Mouse (Mus musculus) c-Kit-positive CD71-negative TER-119-negative erythroid progenitor cells, embryonic 14.5 days (primary cell): Measurements from ENCODE around the gene Ttc7b.

Experiments used
- DNase-seq: peaks from one replicate; pipeline ENCODE4 v3.0.0-alpha.2; 2013; ENCODE audit warnings: low read depth

Gene Ttc7b

GRCm38 (mm10) chr12:100300446-100300845, 220.2 kb downstream of the Ttc7b start:
- DNase-seq, result no peak

DNA sequence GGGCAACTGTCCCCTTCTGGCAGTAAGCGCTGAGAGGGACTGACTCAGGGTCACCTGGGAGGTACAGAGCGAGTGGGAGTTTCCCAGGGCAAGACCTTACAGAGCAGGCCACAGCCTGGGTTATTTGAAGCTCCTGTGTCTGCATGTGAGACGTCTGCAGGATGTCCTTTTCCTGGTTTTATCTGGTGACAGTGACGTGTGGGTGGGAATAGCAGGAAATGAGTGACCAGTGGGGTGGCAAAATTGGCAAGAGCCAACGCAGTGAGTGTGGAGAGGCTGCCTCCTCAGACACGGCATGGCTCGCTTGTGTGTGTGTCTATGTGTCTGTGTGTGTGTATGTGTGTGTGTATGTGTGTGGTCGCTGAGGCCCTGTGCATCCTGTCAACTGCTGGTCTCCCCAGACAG, 221.3 kb downstream of the Ttc7b start:
- DNase-seq, result no peak

GRCm38 (mm10) chr12:100298788-100299187, 221.8 kb downstream of the Ttc7b start:
- no peak for DNase-seq

- no peak for DNase-seq
These were observed 222.7 kb downstream of the Ttc7b start for GRCm38 (mm10) chr12:100297961-100298360.

DNA sequence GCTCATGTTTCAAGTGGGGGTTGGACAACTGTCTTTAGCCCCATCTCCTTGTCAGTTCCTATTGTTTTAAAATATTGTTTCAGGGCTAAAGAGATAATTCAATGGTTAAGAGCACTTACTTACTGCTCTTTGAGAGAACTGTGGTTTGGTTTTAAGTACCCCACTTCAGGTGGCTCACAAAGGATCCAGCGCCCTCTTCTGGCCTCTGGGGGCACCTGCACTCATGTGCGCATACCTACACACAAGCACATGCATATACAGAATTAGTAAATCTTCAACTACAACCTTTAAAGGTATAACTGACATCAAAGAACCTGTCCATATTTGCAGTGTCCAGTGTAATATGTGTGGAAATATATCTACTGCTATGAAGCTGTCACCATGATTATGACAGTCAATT, 226.2 kb downstream of the Ttc7b start:
- no peak for DNase-seq

DNA sequence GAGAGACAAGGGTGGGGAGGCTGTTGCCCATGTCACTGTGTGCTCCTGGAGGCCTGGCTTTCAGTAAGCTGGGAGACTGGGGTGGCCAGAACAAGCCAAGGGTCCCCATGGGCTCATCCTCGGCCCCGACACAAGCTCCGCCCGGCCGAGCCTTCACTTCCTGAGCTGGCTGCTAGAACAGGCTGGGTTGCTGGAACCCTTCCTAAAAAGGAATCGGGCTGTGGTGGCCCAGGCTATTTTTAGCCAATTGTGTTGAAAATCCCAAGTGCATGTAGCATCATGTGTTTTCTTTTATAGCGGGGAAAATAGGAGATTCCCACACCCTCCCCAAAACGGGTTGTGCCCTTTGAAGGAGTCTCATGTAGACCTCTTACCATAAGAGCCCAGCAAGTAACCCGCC, 226.7 kb downstream of the Ttc7b start:
- DNase-seq, result no peak

DNA sequence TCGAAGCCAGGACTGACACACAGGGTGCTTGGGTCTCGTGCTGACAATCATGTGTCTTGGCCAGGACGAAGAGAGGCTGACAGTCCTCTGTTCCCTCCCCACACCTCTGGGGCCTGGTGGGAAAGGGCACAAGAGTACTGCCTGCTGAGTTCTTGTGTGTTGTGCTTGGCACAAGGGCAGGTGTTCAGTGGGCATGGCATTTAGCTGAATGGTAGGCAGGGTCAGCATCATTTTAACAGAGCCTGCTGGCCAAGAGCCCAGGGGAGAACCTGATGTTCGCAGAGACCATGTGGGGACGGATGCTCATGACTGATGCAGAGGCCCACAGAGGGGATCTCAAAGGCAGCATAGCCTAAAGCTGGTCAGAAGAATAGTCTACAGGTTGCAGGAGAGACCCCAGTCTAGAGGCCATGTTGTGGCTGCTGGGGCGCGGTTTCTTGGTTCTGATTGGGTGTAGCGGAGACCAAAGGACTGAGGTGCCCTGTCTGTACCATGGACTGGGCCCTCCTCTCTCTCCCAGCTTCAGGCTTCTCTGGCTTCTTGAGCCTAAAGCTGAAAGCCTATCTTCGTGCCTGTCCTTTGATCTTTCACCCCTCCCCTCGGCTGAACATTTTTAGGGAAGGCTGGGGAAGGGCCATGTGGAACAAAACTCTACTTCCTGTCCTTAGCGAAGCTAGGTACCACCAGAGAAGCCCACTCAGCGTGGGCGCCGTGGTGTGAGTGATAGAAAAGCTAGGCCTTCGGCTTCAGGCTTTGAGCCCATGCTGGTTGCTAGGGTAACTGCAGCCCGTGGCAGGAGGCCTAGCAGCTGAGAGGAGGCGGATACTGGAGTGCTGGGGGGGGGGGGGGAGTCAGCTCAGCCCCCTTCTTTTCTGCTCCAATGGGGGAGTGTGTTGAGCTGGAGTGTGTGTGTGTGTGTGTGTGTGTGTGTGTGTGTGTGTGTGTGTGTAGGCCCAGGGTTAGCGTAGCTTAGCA, 229.6 kb downstream of the Ttc7b start:
- no peak for DNase-seq

- no peak for DNase-seq
These were observed 230.5 kb downstream of the Ttc7b start for GRCm38 (mm10) chr12:100290178-100290531.

DNA sequence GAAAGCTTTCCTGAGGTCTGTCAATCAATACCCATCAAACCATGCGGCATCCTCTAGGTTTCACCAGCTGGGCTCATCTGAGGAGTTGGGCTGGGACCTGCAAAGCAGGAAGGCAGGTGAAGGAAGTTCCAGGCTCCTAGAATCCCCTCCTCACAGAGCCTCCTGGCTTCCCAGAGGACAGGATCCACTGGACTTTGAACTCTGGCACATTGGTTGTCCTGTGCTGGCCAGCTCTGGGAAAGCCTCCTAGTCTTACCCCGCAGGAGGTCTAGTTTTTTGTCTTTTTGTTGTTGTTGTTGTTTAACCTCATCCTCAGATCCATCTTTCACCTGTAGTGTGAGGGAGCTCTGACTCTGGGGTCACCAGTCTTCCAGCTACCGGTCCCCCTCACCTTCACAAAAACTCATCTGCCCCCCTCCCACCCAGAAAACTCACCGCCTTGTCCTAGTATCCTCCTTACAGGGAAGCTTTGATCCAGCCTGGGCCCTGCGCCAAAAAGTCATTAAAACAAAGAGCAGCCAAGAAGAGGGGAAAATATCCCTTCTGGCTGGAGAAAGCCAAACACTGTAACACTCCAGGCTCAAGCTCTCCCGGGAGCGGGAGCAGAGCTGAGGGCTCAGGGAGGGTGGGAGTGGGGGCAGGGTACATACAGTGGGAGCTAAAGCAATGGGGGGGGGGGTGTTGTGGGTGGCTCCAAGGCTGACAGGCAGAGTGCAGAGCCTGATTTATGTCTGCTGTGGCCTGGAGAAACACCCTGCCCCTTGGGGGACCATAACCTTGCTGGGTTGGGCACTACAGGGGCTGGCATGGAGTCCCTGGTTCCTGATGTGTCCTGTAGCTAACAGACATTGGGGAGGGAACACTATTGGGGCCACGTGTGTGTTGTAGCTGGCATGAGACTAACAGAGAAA, 231.1 kb downstream of the Ttc7b start:
- DNase-seq, result no peak

DNA sequence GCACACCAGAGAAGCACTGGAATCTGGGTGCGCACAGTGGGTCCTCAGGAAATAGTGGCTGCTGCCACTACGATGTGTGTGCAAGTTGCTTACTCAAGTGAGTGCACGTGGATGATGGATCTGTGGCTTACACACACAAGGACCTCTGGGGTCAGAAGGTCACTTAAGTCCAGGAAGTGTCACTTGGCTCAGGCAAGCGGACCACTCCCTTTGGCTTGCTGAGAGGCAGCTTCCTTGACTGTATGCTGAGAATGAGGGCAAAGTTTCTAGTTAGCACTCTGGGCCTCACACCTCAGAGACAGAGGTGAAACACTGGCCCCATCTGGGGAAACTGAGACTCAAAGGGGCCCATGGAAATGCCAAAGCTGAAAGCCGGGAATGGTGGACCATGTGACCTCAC, 232.6 kb downstream of the Ttc7b start:
- no peak for DNase-seq

DNA sequence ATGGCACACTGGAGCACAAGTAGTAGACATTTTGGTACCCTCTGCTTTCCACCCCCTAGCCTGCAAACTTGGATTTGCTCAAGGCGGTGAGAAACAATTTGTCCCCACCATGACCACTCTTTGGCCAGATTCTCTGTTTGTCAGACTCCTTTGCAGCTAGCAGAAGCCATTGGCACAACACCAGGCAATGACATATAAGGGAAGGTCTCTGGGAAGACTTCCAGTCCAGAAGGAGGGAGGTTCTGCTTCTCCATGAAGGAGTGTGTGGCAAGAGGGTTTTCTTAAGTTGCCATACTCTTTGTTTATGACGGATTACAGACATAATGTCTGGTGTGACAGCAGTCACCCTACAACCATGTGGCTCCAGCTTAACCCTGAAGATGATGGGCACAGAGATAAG, 233.1 kb downstream of the Ttc7b start:
- DNase-seq, result no peak

DNA sequence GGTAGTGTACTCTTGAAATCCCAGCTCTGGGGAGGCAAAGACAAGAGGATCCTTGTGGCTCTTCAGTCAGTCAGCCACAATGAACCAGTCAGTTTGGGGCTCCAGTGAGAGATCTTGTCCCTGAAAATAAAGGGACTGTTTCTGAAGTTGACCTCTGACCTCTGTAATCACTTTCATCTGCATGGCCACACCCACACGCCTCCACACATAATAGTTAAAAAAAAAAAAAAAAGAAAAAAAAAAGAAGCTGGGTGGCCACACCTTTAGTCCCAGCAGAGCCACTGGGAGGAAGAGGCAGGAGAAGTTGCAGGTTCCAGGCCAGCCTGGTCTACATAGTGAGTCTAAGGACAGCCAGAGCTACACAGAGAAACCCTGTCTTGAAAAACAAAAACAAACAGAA, 237.3 kb downstream of the Ttc7b start:
- no peak for DNase-seq

GRCm38 (mm10) chr12:100282025-100282885, 238.4 kb downstream of the Ttc7b start:
- no peak for DNase-seq

DNA sequence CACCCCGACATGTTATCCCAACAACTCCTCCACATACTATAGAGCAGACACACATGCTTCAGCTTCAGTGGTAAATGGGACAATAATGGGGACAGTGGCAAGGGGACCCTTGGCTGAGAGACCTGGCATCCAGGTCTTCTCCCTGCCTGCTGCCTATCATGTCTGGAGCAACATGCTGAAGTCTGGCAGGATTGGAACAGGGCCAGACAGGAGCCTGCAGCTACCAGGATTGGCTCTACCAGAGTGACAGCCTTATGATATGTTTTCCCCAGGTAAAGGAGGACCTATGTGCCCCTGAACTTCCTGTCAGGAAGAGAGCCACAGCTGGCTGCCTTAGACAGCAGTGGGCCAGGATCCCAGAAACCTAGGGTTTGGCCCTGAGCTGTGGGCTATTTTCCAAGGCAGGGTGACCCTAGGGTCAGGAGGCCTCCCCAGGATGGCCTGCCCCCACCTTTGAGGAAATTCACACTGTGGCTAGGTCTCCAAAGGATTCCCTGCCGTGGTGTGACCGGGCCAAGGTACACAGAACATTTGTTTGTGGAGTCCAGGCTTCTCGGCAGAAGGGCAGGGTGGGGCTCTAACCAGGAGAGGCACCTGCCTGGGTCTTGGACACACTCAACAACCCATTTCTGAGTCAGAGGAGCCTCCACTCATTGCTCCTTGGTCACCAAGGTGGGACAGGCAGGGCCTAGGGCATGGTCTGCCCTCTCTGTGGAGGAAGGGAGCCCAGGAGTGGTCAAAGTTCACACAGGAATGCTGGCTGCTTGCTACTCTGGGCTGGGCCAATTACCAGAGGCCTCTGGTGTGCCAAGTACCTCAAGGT, 239.4 kb downstream of the Ttc7b start:
- no peak for DNase-seq

- DNase-seq, result no peak
These were observed 240.7 kb downstream of the Ttc7b start for GRCm38 (mm10) chr12:100279898-100280297.

- DNase-seq, result no peak
These were observed 242.3 kb downstream of the Ttc7b start for GRCm38 (mm10) chr12:100278358-100278757.

DNA sequence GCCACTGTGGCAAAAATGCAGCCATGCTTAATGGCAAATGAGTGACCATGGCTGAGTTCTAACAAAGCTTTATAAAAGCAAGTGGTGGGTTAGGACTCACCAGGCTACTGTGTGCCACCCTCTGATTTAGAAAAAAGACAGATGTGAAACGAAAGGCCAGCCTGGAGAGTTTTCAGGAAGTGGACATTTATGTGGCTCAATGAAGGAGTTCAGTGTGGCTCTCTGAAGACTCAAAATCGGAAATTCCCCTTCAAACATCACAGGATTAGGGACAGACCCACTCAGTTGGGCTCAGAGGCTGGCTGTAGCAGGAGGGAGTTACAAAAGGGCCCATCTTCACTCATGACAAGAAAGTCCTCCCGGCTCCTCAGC, 243.1 kb downstream of the Ttc7b start:
- no peak for DNase-seq

DNA sequence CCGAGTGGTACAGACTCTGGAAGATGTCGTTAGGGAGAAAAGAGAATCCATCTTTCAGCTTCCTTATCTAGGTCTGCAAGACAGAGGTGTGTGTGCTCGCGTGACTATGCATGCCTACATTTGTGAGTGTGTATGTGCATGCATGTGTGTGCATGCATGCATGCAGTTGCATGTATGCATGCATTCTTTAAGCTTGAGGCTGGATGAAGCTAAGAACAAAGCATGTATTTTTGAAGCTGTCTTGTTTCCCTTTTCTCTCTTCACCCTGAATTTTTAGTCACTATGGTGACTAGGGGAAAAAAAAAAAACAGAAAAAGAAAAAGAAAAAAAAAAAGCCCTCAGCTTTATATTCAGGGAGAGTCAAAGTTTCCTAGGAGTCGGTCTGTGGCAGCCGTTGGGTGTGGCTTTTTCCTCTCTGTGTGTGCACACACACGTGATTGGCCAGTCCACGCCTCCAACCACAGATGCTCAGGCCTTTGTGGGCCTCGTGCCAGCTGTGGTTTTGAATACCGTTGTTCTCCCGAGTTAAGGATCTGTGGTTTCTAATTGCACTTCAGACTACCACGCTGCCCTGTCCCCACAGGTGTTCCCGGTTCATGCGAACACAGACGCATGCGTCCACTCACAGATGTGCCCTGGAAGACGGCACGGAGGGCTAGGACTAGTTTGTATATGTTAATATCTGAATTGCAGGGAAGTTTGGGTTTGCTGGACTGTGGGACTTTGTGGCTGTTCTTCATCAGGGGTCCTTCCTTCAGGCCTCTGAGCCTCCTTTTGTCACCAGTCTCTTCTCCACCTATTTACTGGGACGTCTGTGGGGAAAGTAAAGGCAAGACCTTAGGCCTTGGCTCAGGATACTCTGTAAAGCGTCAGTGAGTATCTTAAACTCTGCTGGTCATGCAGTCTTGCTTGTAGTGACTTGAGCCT, 243.8 kb downstream of the Ttc7b start:
- peak; percentile 72 for DNase-seq

GRCm38 (mm10) chr12:100275850-100276249, 244.8 kb downstream of the Ttc7b start:
- DNase-seq, result no peak

DNA sequence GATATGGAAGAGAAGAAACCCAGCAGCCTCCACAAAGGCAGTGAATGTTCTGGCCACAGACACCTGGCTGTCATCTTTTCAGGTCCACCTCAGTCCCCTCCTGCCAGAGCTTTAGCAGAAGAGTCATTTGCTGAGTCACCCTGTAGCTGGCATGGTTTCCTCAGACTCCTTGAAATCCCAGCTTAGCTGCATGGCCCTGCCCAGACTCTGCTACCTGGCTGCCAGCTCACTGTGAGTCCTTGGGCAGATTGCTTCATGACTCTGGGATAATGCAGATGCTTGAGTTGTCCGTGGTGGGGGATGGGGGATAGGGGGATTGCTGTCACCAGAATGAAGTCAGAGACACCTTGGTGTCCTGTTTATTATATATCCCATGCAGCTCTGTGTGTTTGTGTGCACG, 247.6 kb downstream of the Ttc7b start:
- DNase-seq, result no peak
